In the genomic region with DNA sequence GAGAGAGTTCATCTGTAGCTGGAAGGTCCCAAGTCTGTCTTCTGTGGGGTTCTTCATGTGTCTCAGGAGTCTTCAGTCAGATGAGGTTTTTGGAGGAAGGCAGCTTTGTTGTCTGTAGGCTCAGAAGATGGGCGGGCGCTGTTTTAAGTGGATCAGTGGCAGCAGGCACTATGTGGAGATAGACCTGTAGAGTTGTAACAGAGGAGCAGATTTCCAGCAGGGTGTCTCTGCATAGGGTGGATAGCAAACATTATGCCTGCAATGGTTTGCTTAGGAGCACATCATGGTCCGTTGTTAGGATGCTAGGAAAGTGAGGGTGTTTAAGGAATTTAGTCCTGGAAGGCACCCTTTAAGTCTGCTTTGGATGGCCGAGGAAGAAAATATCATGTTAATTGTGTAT, we compare ENCODE assay signal across 13 mouse cellular contexts. TPM values are rescaled to one million over a fixed set of nuclear protein-coding genes. Genes with fewer than 3 reads are reported as not detected.
DNase-seq lines count a peak whose midpoint lies in the region; ATAC-seq lines count a peak whose summit lies in the region.
"Had no signal": no experiment of that assay in that cellular context is flagged by ENCODE, and none has a peak within 500 bp of the region (broad histone marks: within the 10 kb centered on the region; RNA-seq: fewer than 3 reads in every experiment).

No protein-coding gene starts in this region.

- H3K9me3 ChIP-seq in heart, embryonic 10.5 days, result no peaks in the 10 kb centered on the region
- no peaks in the 10 kb centered on the region for H3K9me3 ChIP-seq in hindbrain, embryonic 14.5 days (ENCODE audit: control insufficient read depth, low read length)
- no peaks in the 10 kb centered on the region for H3K9me3 ChIP-seq in hindbrain, embryonic 12.5 days (replicated peaks)
- H3K9me3 ChIP-seq: embryonic facial prominence, embryonic 12.5 days had no signal

- H3K4me1 ChIP-seq in heart, embryonic 10.5 days, result no peaks in the 10 kb centered on the region
- no peaks in the 10 kb centered on the region for H3K4me1 ChIP-seq in hindbrain, embryonic 14.5 days (replicated peaks; ENCODE audit: control insufficient read depth, insufficient read depth, low read length)
- H3K4me1 ChIP-seq in hindbrain, embryonic 12.5 days, result peaks cover 4% of the 10 kb centered on the region; the same call in 1 of the 2 replicates

- peak overlapping the region; percentile 65; the same call in 1 of the 2 replicates for H3K4me3 ChIP-seq in heart, embryonic 10.5 days
- H3K4me3 ChIP-seq in hindbrain, embryonic 14.5 days (replicated peaks; ENCODE audit: low read length), result no peak overlapping the region
- H3K4me3 ChIP-seq in hindbrain, embryonic 12.5 days, result no peak overlapping the region

- DNase-seq in heart, embryonic 10.5 days (ENCODE audit: low spot score), result no peak
- no peak for DNase-seq in heart, adult 18-20 months
- no peak for DNase-seq in hindbrain, embryonic 14.5 days (ENCODE audit: low spot score)
- peak; percentile 28 for DNase-seq in thymus, postnatal 4 days
- no peak for DNase-seq in thymus, postnatal 10 days (ENCODE audit: low spot score in 2 of 2)
- no peak for DNase-seq in adrenal gland, postnatal 4 days (ENCODE audit: low spot score in 2 of 2)
- DNase-seq in Muller cell, postnatal 12 days (ENCODE audit: inconsistent ontology term), result no peak

- H3K36me3 ChIP-seq in heart, embryonic 10.5 days, result no peaks in the 10 kb centered on the region
- no peaks in the 10 kb centered on the region for H3K36me3 ChIP-seq in hindbrain, embryonic 14.5 days (replicated peaks; ENCODE audit: control insufficient read depth, insufficient read depth)
- no peaks in the 10 kb centered on the region for H3K36me3 ChIP-seq in hindbrain, embryonic 12.5 days
- H3K36me3 ChIP-seq: embryonic facial prominence, embryonic 12.5 days had no signal

- no peak for ATAC-seq in hindbrain, embryonic 14.5 days (ENCODE audit: low FRiP score)
- ATAC-seq in hindbrain, embryonic 12.5 days (ENCODE audit: low FRiP score), result no peak

- no peak overlapping the region for H3K27ac ChIP-seq in heart, embryonic 10.5 days
- no peak overlapping the region for H3K27ac ChIP-seq in hindbrain, embryonic 14.5 days
- no peak overlapping the region for H3K27ac ChIP-seq in hindbrain, embryonic 12.5 days

- H3K9ac ChIP-seq in hindbrain, embryonic 14.5 days, result no peak overlapping the region
- H3K9ac ChIP-seq in hindbrain, embryonic 12.5 days, result no peak overlapping the region

- WGBS in heart, embryonic 10.5 days, result 25% methylated on average over 4 of the region's 4 CpGs
- 38% methylated on average over 4 of the region's 4 CpGs for WGBS in hindbrain, embryonic 14.5 days
- 34% methylated on average over 4 of the region's 4 CpGs for WGBS in hindbrain, embryonic 12.5 days

- H3K27me3 ChIP-seq in heart, embryonic 10.5 days (ENCODE audit: insufficient read depth, poor library complexity, severe bottlenecking), result no peaks in the 10 kb centered on the region
- H3K27me3 ChIP-seq in hindbrain, embryonic 14.5 days (ENCODE audit: control insufficient read depth, insufficient read depth, low read length), result no peaks in the 10 kb centered on the region
- no peaks in the 10 kb centered on the region for H3K27me3 ChIP-seq in hindbrain, embryonic 12.5 days
- H3K27me3 ChIP-seq: embryonic facial prominence, embryonic 12.5 days had no signal

- peak overlapping the region; percentile 64 for H3K4me2 ChIP-seq in hindbrain, embryonic 14.5 days (replicated peaks)
- no peak overlapping the region for H3K4me2 ChIP-seq in hindbrain, embryonic 12.5 days (replicated peaks)

RNA-seq across cellular contexts. Expression of a gene that starts 2.7 kb away (rescaled TPM):
- not detected in 2 replicates for polyA plus RNA-seq in heart, embryonic 10.5 days (2016; fragmentation: Nextera tagmentation; extraction: Ambion mirVana)
- total RNA-seq in heart, adult 18-20 months (2021), result not detected
- polyA plus RNA-seq in hindbrain, embryonic 14.5 days (2014; fragmentation: Nextera tagmentation; extraction: Ambion mirVana), result 0.37 and 0.62 TPM in 2 replicates
- polyA plus RNA-seq in hindbrain, embryonic 12.5 days (2016; fragmentation: Nextera tagmentation; extraction: Ambion mirVana), result 0.18 and 0.45 TPM in 2 replicates
- not detected for total RNA-seq in adrenal gland, postnatal 4 days (2021)
- total RNA-seq: layer of hippocampus, postnatal 10 days; left cerebral cortex, postnatal 25 days had no signal

RNA-seq across cellular contexts. Expression of a gene that starts 52.3 kb away (rescaled TPM):
- not detected in 2 replicates for polyA plus RNA-seq in heart, embryonic 10.5 days (2016; fragmentation: Nextera tagmentation; extraction: Ambion mirVana)
- total RNA-seq in heart, adult 18-20 months (2021), result not detected
- not detected in 2 replicates for polyA plus RNA-seq in hindbrain, embryonic 14.5 days (2014; fragmentation: Nextera tagmentation; extraction: Ambion mirVana)
- polyA plus RNA-seq in hindbrain, embryonic 12.5 days (2016; fragmentation: Nextera tagmentation; extraction: Ambion mirVana), result not detected in 2 replicates
- under 1 TPM in 1 of 2 experiments, not detected in 1; 0.14 TPM for total RNA-seq in adrenal gland, postnatal 4 days (2021)
- total RNA-seq: granulocyte monocyte progenitor cell, adult 5-6 weeks; layer of hippocampus, postnatal 10 days; left cerebral cortex, postnatal 25 days had no signal
- polyA plus RNA-seq: embryonic facial prominence, embryonic 12.5 days; lung, embryonic 14.5 days had no signal
